Mouse (Mus musculus): ENCODE data around the gene Fabp6. TPM values are rescaled to one million over a fixed set of nuclear protein-coding genes. Genes with fewer than 3 reads are reported as not detected.
A peak's percentile ranks its signal among the peaks of the same experiment; 100 is the strongest.

Gene Fabp6
- not detected in 2 replicates for polyA plus RNA-seq (2015; fragmentation: Nextera tagmentation; extraction: Ambion mirVana)

DNA sequence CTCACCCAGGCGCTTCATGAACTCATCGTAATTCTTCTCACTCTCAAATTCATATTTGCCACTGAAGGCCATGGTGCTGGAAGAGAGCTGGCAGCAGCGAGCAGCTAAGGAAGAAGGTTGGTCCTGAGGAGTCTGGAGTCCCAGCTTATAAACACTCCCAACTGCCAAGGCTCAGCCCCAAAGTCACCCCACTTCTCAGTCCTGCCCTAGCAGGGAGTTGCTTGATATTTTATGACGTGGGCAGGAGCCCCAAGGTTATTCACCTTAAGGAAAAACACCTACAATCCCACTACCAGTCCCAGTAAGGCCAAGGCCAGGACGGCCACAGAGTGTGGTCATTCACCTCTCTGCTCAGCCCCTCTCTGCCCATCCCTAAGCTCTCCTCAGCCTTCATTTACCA lies at the start of gene Fabp6:
Gene Fabp6, minus strand, starts transcription at position 101 of the 400 bp plus-strand sequence.
- no peak for ATAC-seq (replicated peaks)

DNA sequence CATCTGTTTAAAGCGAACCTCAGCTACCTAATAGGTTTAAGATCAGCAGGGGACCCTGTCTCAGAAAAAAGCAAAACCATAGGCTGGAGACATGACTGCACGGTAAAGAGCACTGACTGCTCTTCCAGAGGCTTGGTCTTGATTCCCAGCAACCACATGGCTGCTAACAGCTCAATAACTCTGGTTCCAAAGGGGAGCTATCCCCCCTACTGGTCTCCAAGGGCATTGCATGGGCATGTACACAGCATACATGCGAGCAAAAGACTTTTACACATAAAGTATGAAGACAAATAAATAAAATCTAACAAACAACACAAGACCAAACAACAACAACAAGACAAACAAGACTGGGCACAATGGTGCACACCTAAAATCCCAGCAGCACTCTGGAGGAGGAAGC lies 43.9 kb upstream of the Fabp6 start:
- H3K9ac ChIP-seq: no peak overlapping the region
- no peaks in the 10 kb centered on the region for H3K9me3 ChIP-seq
- 86% methylated on average over 3 of the region's 3 CpGs for WGBS
- no peak overlapping the region for H3K4me2 ChIP-seq
- no peaks in the 10 kb centered on the region for H3K36me3 ChIP-seq (replicated peaks)
- H3K27me3 ChIP-seq (replicated peaks): no peaks in the 10 kb centered on the region
- peaks cover 16% of the 10 kb centered on the region for H3K4me1 ChIP-seq
- ATAC-seq (replicated peaks): no peak
- no peak overlapping the region for H3K4me3 ChIP-seq
- no peak overlapping the region for H3K27ac ChIP-seq

More for the DNA sequence above, at the start of gene Fabp6:
- Histone ChIP-seq H3K36me3 (replicated peaks) (no peaks in the 10 kb centered on the region), H3K4me2 (no peak within 1 kb of the TSS), H3K27ac (no peak within 1 kb of the TSS), H3K4me3 (no peak within 1 kb of the TSS), H3K9ac (no peak within 1 kb of the TSS), H3K4me1 (no peaks in the 10 kb centered on the region), H3K9me3 (no peaks in the 10 kb centered on the region), H3K27me3 (replicated peaks) (no peaks in the 10 kb centered on the region)
- 90% methylated on average over 5 of the region's 5 CpGs for WGBS

DNA sequence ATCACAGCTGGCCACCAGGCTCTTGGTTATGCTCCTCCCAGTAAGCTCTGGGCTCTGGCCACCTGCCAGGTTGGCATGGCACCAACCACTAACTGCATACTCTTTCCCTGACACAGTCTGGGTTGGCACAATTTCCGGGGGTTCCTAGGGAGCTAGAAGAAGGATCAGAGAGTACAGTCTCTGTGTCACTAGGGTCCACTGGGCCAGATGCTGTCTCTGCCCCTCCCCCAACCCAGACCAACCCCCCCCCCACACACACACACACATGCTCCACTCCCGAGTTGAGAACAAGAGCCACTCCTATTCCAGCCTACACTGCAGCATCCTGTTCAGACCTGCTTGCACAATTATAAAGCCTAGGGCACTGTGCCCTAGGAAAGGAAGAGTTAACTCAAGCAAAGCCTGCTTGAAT lies 41.8 kb upstream of the Fabp6 start:
- H3K27ac ChIP-seq: peak overlapping the region; percentile 16; the same call in 1 of the 2 replicates
- no peak overlapping the region for H3K9ac ChIP-seq
- no peaks in the 10 kb centered on the region for H3K27me3 ChIP-seq (replicated peaks)
- ATAC-seq (replicated peaks): peak; percentile 90
- 15% methylated on average over 2 of the region's 2 CpGs for WGBS
- H3K9me3 ChIP-seq: no peaks in the 10 kb centered on the region
- H3K36me3 ChIP-seq (replicated peaks): no peaks in the 10 kb centered on the region
- H3K4me3 ChIP-seq: no peak overlapping the region
- no peak overlapping the region for H3K4me2 ChIP-seq
- H3K4me1 ChIP-seq: peaks cover 16% of the 10 kb centered on the region

DNA sequence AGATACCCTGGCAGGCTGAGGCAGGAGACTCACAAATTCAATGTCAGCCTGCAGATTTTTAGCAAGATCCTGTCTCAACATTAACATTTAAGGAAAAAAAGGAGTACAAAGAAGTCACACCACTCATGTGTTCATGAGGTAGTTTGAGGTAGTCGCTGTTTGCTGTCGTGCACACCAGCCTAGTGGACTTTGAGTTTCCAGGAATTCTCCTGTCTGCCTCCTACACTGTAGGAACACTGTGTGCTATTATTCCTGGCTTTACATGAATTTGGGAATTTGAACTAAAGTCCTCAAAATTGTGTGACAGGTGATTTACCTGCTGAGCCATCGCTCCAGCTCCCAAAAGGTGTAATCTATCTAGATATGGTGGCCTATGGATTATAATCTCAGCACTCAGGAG lies 37.1 kb upstream of the Fabp6 start:
- no peak overlapping the region for H3K4me3 ChIP-seq
- no peaks in the 10 kb centered on the region for H3K27me3 ChIP-seq (replicated peaks)
- 95% methylated on average over 3 of the region's 3 CpGs for WGBS
- ATAC-seq (replicated peaks): no peak
- no peaks in the 10 kb centered on the region for H3K9me3 ChIP-seq
- peaks cover 15% of the 10 kb centered on the region for H3K4me1 ChIP-seq
- H3K36me3 ChIP-seq (replicated peaks): no peaks in the 10 kb centered on the region
- no peak overlapping the region for H3K4me2 ChIP-seq
- H3K9ac ChIP-seq: no peak overlapping the region
- H3K27ac ChIP-seq: no peak overlapping the region

DNA sequence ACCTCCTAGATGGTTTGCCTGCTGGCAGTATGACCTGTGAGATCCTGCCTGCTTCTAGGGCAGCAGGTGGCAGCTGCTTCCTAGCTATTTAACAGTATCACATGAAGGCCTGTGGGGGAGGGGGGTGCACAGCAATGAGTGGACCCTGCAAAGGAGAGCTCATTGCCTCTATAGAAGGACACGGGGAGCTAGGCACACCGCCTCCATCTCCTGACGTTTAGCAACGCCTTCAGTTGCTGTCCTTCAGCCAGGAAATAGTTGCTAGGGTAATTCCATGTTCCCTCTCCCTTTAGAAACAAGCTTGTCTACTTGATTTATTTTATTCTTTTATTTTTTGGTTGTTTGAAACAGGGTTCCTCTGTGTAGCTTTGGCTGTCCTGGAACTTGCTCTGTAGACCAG lies 35.4 kb upstream of the Fabp6 start:
- Histone ChIP-seq H3K27me3 (replicated peaks) (no peaks in the 10 kb centered on the region), H3K27ac (no peak overlapping the region), H3K9ac (no peak overlapping the region), H3K9me3 (no peaks in the 10 kb centered on the region), H3K36me3 (replicated peaks) (no peaks in the 10 kb centered on the region), H3K4me2 (no peak overlapping the region), H3K4me1 (peaks cover 9% of the 10 kb centered on the region; the same call in 1 of the 2 replicates), H3K4me3 (no peak overlapping the region)
- WGBS: 88% methylated on average over 4 of the region's 4 CpGs
- ATAC-seq (replicated peaks): no peak

DNA sequence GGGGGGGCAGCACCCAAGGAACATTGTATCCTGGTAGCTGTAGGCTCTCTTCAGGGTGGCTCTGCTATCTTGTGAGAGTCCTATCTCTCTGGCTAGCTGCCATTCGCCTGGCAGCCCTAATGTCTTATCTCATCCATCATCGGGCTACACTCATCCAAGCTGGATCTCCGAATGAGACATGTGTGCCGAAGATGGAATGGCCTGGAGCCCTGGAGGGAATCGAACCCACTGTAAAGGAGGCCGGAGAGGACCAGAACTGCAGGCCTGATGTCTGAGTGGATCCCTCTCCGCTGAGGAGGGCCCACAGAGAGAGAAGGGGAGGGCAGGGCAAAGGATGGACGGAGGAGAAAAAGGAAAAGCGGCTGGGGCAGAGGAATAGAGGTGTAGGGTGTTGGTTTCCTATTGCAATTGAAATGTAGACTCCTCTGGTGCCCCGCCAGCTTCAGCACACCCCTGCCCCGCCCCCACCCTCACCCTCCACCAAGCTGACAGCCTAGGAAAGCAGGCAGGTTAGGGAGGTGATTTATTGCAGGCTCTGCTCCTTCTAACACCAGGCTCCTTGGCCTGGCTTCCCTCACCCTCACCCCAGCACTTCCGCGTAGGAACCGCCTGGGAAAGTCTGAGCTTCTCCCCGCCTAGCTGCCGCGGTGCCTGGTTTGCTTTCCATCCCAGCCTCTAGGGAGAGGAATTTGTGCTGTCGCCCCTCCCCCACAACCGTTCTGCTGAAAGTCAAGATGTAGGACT lies 32.5 kb upstream of the Fabp6 start:
- Histone ChIP-seq H3K27ac (no peak overlapping the region), H3K27me3 (replicated peaks) (no peaks in the 10 kb centered on the region), H3K9ac (no peak overlapping the region), H3K4me2 (peak overlapping the region; percentile 21; the same call in 1 of the 2 replicates), H3K9me3 (no peaks in the 10 kb centered on the region), H3K4me3 (no peak overlapping the region), H3K36me3 (replicated peaks) (no peaks in the 10 kb centered on the region), H3K4me1 (peaks cover 9% of the 10 kb centered on the region; the same call in 1 of the 2 replicates)
- ATAC-seq (replicated peaks): peak; percentile 58; the same call in 1 of the 2 replicates
- WGBS: 27% methylated on average over 19 of the region's 19 CpGs

DNA sequence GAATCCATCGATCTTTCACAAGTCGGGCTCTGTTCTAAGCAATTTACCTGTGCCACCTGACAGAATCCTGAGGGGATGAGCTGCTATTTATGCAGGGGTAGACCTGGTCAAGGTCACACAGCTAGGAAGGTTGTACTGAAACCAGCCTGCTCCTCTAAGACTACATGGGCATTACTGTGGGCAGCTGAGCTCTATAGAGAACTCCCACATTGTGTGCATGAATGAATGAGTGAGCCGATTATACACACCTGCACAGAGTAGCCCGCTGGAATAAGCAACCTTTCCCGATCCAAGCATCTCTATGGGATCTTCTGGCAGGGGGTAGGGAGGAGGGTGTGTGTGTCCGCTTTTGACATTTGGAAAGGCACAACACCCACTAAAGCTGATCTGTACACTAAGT lies 31.8 kb upstream of the Fabp6 start:
- 84% methylated on average over 6 of the region's 6 CpGs for WGBS
- Histone ChIP-seq H3K9me3 (no peaks in the 10 kb centered on the region), H3K9ac (no peak overlapping the region), H3K36me3 (replicated peaks) (no peaks in the 10 kb centered on the region), H3K4me3 (no peak overlapping the region), H3K4me2 (no peak overlapping the region), H3K27me3 (replicated peaks) (no peaks in the 10 kb centered on the region), H3K4me1 (peaks cover 9% of the 10 kb centered on the region; the same call in 1 of the 2 replicates), H3K27ac (no peak overlapping the region)
- peak; percentile 46; the same call in 1 of the 2 replicates for ATAC-seq (replicated peaks)

DNA sequence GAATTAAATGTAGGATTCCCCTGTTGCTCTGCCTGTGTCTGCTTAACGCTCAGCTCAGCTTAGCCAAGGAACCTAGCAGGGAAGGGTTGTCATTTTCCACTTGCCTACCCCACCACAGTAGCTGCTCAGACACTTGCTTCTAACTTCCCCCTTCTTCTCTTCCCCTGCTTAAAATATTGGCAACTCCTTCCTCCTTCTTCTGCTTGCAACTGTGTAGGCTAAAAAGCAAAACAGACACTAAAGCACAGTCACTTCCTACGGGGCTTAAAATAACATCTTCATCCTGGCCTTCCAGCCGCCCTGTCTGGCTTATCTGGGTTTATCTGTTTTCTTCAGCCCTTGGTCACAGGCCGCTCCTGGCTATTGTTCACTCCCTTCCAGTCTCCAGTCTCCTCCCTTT lies 31.2 kb upstream of the Fabp6 start:
- Histone ChIP-seq H3K4me2 (no peak overlapping the region), H3K9me3 (no peaks in the 10 kb centered on the region), H3K27ac (no peak overlapping the region), H3K36me3 (replicated peaks) (no peaks in the 10 kb centered on the region), H3K27me3 (replicated peaks) (no peaks in the 10 kb centered on the region), H3K9ac (no peak overlapping the region), H3K4me1 (peaks cover 9% of the 10 kb centered on the region; the same call in 1 of the 2 replicates), H3K4me3 (no peak overlapping the region)
- no peak for ATAC-seq (replicated peaks)
- 61% methylated on average over 4 of the region's 4 CpGs for WGBS

DNA sequence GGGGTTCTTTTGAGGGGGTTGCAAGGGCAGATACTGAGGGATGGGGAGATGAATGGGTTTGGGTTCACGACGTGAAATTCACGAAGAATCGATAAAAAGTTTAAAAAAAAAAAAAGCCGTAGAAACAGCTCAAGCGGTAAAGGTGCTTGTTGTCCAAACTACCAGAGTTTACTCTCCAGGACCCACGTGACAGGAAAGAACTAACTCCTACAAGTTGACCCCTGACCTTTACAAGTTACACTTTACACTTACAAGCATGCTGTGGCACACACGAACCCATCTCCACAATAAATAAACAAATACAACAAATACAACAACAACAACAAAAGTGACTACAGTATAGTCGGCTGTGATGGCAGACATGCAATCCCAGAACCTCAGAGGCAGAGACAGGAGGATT lies 30.3 kb upstream of the Fabp6 start:
- Histone ChIP-seq H3K4me2 (no peak overlapping the region), H3K36me3 (replicated peaks) (no peaks in the 10 kb centered on the region), H3K27me3 (replicated peaks) (no peaks in the 10 kb centered on the region), H3K27ac (no peak overlapping the region), H3K4me3 (no peak overlapping the region), H3K4me1 (peaks cover 18% of the 10 kb centered on the region), H3K9ac (no peak overlapping the region), H3K9me3 (no peaks in the 10 kb centered on the region)
- no peak for ATAC-seq (replicated peaks)
- 90% methylated on average over 9 of the region's 9 CpGs for WGBS

DNA sequence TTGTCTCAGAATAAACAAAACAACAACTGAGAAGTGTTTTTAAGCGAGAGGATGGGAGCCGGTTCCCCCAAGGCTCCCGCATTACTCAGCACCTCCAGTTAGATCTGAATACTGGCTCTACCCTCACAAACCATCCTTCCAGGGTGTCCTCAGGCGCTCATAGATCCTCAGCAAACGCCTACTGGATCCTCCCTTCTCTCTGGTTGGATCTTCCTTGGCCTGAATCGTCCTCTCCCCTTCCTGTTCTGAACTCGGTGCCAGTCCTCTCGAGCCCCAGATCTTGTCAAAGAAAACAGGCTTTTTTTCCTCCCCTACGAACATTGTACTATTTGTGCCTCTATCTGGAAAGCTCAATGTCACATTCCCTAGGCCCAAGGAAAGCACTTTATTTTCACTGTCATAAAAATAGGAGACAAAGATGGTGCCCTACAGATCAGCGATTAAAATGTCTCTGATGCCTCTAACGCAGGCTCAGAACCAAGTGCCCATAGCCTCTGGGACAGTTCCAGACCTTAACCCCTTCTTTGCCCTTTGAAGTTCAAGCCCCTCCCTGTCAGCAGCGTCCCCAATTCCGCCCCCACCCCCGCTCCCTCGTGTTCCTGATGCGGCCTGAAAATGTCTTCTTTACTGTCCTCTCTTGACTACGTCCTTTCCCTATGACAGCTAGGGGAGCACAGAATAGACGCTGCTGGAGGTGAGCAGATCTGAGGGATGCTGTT lies 25.7 kb upstream of the Fabp6 start:
- no peaks in the 10 kb centered on the region for H3K27me3 ChIP-seq (replicated peaks)
- H3K4me3 ChIP-seq: no peak overlapping the region
- no peak overlapping the region; the same call in 1 of the 2 replicates for H3K9ac ChIP-seq
- H3K9me3 ChIP-seq: no peaks in the 10 kb centered on the region
- peaks cover 15% of the 10 kb centered on the region for H3K4me1 ChIP-seq
- WGBS: 33% methylated on average over 18 of the region's 18 CpGs
- peak overlapping the region; percentile 61 for H3K27ac ChIP-seq
- no peaks in the 10 kb centered on the region for H3K36me3 ChIP-seq (replicated peaks)
- 0 out of 2 replicates have a peak, but pooled peaks have one; percentile 21 for ATAC-seq (replicated peaks)
- peak overlapping the region; percentile 44 for H3K4me2 ChIP-seq

DNA sequence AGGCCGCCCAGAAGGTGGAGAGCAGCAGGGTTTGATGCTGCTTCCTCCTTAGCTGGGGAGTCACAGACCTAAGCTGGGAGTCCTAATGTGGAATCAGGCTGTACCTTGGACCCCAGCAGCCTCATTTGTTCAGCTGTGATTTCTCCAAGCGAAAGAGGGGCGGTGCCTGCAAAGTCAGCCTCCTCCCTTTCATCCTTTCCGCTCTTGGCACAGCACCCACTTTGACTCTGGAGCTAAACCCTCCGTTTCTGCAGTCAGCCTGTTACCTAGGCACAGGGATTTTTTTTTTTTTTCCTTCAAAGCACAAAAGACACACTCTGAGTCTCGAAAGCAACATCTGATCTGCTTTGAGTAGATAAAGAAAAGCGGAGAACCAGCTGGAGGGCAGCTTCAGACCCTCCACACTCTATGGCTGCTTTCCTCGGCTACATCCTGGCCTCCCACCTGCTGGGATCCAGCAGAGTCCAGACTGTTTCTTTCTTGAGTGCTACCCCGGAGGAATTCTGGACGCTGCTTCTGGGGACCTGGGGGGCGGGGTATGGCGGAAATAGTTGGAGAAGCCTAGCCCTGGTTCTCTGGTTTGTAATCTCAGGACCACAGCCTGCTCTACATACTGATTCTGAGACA lies 25.1 kb upstream of the Fabp6 start:
- 10% methylated on average over 12 of the region's 12 CpGs for WGBS
- 0 out of 2 replicates have a peak, but pooled peaks have one; percentile 54 for ATAC-seq (replicated peaks)
- Histone ChIP-seq H3K9me3 (no peaks in the 10 kb centered on the region), H3K27me3 (replicated peaks) (no peaks in the 10 kb centered on the region), H3K4me3 (0 out of 2 replicates have a peak overlapping the region, but pooled peaks have one; percentile 6), H3K4me2 (peak overlapping the region; percentile 44), H3K4me1 (peaks cover 15% of the 10 kb centered on the region), H3K27ac (peak overlapping the region; percentile 61), H3K9ac (no peak overlapping the region; the same call in 1 of the 2 replicates), H3K36me3 (replicated peaks) (no peaks in the 10 kb centered on the region)

DNA sequence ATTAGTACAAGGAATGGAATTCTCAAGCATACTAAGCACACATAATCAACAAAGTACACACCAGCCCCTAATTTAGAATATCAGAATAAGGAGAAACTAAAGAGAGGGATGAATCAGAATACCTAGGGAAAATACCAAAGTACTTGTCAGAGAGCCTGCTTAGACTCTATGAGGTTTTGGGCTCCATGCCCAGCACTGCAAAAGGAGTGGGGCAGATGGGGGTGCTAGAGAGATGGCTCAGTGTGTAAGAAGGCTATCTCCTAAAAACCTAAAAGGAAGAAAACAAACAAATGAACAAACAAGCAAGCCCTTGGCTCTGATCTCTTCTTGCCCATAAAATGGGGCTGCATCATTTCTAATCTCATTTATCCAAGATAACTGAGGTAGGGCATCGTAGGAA lies 23.0 kb upstream of the Fabp6 start:
- Histone ChIP-seq H3K9me3 (no peaks in the 10 kb centered on the region), H3K4me3 (no peak overlapping the region), H3K36me3 (replicated peaks) (no peaks in the 10 kb centered on the region), H3K4me2 (no peak overlapping the region), H3K9ac (no peak overlapping the region), H3K27me3 (replicated peaks) (no peaks in the 10 kb centered on the region), H3K27ac (no peak overlapping the region), H3K4me1 (peaks cover 15% of the 10 kb centered on the region)
- no peak for ATAC-seq (replicated peaks)
- 89% methylated on average over 1 of the region's 1 CpGs for WGBS
